Mouse (Mus musculus): ENCODE data around the gene Fam3c.

DNA sequence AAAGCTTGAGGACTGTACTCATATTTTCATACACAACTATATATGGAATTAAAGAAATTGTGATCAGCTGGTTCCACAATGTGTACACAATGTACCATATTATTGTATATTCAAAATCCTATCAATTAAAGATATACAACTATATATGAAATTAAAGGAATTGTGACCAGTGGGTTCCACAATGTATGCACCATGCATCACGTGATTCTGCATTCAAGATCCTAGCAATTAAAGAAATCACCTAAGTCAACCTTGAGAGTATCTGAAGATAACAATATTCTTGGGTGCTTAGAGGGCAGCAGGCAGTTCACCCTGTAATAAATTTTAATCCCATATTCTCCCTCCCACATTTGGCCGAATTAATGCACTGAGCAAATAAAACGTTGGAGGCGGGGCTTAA lies 90.0 kb downstream of the Fam3c start:
- TF ChIP-seq POLR2A (IDR thresholded peaks at IDR 0.05; ENCODE audit: borderline replicate concordance, extremely low read depth, insufficient read depth, insufficient read length, poor library complexity, severe bottlenecking) (no peak), CTCF (IDR thresholded peaks at IDR 0.05; ENCODE audit: borderline replicate concordance, extremely low read depth, insufficient read depth, insufficient read length) (no peak)

Measured in brain, embryonic 14.5 days (tissue).